Mouse (Mus musculus) kidney, postnatal 4 days (tissue): ENCODE results near the gene Zzz3.
A peak's percentile ranks its signal among the peaks of the same experiment; 100 is the strongest.

Experiments used
- DNase-seq, 2 experiments: peaks; one replicate each; pipeline ENCODE4 v3.0.0; 2021; ENCODE audit warnings: mixed read lengths in 2 of 2

Zzz3 gene

GRCm38 (mm10) chr3:152468032-152468431 lies 72.8 kb downstream of the Zzz3 start:
- no peak for DNase-seq

- no peak for DNase-seq
These were observed 73.3 kb downstream of the Zzz3 start for GRCm38 (mm10) chr3:152468569-152469041.

GRCm38 (mm10) chr3:152469423-152470200 lies 74.3 kb downstream of the Zzz3 start:
- DNase-seq: peak in 1 of 2 experiments; percentile 15

GRCm38 (mm10) chr3:152470347-152470746 lies 75.1 kb downstream of the Zzz3 start:
- no peak for DNase-seq

- peak in 1 of 2 experiments; percentile 1 for DNase-seq
These were observed 77.4 kb downstream of the Zzz3 start for GRCm38 (mm10) chr3:152472676-152473075.

DNA sequence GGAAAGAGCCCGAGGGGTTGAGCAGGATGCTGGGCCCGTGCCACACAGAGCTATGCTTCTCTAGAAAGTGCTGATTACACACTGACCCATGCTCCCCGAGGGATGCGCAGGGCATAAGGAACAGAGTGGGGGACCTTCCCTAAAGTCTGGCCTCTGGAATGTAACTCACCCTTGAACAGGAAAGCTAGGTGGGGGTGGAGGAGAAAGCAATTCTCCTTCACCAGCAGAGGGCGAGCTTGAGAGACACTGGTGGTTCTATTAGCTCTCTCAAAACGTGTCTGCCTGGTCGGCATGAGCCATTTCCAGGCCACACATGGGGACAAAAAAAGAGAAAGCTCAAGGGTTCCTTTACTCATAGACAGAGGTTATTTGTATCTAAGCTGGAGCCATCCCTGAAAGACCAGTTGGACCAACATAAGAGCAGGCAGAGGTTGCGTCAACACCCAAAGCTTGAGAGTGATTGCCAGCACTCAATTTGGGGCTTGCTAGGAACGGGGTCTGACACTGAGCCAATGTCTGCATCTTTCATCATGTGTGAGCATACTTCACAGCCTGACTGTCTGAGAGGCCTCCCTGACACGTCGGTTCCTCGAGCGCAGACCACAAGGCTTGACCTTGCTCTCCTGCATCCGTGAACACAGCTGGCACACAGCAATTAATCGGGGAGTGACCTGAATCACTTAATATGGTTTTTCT lies 79.5 kb downstream of the Zzz3 start:
- peak; percentile 73 to 77 for DNase-seq

DNA sequence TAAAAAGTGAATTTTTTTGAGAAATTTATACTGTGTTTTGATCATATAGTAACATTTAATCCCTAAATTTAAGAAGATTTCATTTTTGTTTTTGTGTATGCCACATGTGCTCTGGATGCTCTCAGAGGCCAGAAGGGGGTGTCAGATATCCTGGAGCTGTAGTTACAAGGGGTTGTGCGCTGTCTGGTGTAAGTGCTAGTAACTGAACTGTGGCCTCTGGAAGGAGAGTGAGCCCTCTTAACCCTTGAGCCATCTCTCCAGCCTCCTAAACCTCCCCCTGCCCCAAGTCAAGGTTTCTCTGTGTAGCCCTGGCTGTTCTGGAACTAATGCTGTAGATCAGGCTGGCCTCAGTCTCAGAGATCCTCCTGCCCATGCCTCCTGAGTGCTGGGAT lies 80.0 kb downstream of the Zzz3 start:
- DNase-seq: peak in 1 of 2 experiments; percentile 2

- no peak for DNase-seq
These were observed 80.6 kb downstream of the Zzz3 start for GRCm38 (mm10) chr3:152475894-152476293.

DNA sequence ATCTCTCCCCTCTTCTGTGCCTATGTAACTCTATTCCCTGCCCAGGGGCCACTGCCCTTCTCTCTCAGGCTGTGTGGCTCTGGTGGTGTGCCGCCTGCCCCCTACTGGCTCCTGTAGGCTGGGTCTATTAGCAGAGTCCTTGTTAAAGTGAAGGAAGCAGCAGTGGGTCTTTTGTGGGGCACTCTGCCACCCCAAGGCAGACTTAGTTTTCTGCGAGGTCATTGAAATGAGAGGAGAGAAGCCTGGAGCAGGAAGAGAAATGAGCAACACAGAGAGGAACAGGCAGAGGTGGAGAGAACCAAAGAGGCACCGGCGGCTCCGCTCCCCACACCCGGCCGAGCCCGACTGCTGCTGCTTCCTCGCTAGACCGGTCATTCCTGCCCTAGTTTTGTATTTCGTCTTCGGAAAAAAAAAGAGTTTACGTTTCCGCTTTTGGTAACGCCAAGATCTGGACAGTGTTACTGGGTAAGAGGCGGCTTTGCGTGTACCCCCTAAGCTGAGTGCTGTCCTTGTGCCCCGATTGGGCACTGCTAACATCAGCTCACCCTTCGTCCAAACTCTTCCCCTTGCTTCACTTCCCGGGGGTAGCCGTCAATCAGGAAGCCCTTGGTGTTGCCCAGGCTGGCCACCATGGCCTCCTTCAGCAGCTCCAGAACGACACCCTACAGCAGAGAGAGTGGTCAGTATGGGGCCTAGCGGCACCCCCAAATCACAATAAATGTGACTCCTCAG lies 82.7 kb downstream of the Zzz3 start:
- DNase-seq: peak; percentile 78 to 84

DNA sequence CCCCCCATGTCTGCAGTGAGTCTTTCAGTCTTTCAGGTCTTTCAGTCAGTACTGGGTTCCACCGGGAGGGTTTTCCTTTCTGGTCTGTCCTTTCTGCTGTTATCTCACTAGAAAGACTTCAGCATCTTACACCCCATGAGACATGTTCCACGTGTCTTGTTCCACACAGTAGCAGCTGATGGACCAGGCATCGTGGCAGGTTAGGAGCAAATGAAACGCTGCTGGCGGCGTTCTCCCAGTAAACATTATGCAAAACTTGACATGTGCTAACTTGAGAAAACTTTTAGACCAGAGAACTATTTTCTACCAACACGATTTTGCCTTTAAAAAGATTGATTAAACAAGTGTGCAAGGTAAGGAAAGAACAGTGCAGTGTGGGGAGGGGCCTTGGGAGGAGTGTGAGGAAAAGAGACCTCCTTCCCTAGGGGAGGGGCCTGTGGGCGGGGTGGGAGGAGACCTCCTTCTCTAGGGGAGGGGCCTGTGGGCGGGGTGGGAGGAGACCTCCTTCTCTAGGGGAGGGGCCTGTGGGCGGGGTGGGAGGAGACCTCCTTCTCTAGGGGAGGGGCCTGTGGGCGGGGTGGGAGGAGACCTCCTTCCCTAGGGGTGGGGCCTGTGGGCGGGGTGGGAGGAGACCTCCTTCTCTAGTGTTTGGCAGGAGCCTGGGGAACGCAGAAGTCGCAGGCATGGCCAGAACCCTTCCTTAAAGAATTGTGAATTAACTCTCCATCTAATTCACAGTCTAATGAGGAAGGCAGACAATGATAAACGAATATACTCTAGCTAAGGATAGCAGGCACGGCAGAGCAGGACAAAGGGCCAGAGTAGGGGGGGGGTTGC lies 83.5 kb downstream of the Zzz3 start:
- peak; percentile 66 to 81 for DNase-seq

DNA sequence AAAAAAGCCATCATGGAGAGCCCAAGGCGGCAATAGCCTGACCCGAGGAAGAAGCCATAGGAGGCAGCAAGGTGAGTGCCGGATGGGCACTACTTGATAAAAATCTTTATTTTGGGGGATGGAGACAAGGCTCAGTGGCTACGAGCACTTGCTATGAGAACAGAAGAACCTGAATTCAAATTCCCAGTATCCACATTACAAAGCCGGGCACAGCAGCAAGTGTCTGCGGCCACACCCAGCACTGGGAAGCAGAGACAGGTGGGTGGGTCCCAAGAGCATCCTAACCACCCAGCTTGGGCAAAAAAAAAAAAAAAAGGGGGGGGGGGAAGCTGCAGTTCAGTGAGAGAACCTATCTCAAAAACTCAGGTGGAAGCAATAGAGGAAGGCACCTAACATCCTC lies 85.1 kb downstream of the Zzz3 start:
- DNase-seq: no peak

GRCm38 (mm10) chr3:152482182-152482581 lies 86.9 kb downstream of the Zzz3 start:
- DNase-seq: no peak

DNA sequence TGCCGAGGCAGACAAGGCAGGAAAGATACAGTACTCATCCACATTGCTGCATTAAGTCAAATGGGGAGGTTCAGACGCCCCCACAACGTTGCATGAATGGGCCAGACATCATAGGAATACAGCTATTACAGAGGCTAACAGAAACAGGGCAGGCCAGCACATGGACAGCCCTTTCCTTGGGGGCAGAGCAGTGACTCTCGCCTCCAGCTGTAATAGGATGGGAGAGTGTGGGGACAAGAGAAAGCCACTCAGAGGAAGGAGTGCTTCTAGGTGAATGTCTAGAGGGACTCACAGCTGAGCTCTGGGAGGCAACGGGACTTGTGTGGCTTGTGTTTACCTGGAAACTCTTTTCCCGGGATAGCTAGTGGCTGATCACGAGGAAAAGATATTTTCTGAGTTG lies 88.5 kb downstream of the Zzz3 start:
- DNase-seq: peak in 1 of 2 experiments; percentile 13

DNA sequence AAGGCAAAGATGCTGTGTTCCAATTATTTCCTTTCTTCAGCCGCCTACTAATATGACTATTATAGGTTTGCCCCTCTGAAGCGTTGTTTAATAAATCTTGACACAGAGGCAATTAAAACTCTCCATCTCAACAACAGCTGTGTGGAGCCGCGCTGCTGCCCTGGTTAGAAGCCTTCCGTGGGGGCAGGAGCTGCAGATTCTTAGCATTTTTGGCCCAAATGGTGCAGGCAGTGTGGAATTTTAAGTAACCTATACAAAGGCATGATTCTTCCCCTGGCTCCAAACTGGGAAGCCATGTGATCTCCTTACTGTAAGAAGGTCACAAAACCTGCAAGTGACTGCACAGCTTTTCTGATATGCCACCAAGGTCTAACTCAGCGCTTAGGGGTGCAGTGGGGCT lies 88.9 kb downstream of the Zzz3 start:
- peak; percentile 49 to 58 for DNase-seq

DNA sequence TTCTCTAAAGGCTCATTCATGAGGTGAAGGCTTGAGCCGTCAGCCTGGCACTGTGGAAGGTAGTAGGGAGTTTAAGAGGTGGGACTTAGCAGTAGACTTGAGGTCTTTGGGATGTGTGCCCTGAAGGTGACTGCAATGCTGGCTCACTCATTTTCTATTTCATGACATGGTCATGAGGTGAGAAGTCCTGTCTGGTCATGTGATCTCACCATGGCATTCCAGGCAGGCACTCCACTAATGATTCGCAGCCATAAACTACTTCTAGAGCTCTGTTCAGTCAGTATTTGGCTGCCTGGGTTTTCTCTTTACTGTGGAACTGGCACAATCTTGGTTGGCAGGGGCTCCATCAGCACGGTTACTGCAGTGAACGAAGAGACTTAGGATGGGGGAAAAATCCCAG lies 93.7 kb downstream of the Zzz3 start:
- no peak for DNase-seq

GRCm38 (mm10) chr3:152490423-152490822 lies 95.2 kb downstream of the Zzz3 start:
- DNase-seq: no peak

DNA sequence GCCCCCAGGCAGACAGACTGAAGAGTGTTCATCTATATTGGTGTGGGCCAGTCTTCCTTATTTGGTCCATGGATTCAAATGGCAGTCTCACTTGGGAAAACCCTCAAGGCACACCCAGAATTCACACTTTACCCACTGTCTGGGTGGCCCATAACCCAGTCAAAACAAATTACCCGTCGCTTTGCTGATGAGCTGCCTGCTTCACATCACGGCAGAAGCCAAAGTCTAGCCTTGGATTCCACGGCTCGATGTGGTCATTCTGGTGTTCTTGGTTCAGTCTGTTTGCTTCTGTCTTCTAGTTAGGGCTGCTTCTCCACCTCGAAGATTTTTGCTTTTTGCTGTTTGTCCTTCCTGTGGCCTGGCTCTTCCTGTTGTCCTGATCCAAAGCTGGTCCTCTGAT lies 97.0 kb downstream of the Zzz3 start:
- DNase-seq: no peak

GRCm38 (mm10) chr3:152493813-152494212 lies 98.5 kb downstream of the Zzz3 start:
- no peak for DNase-seq

- no peak for DNase-seq
These were observed 99.5 kb downstream of the Zzz3 start for GRCm38 (mm10) chr3:152494667-152495360.

DNA sequence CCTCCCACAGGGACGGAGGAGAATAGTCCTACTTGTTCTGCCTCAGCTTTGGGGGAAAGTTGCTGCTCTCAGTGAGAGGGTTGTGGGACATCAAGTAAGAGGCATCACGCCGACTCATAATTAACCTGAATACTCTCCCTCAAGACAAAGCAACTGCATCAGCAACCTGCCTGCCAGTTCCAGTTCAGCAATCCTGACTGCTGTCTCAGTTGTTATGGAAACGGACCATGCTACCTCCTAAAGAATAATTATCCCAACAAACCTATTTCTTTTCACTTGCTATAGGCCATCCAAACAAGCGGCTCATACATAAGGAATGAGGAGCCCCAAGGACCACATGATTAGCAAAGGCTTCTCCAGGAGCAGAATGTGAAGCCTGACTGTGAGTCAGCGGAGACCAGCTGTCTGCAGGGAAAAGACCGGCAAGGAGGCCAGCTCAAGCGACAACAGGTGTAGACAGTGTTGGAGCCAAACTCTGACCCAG lies 100.2 kb downstream of the Zzz3 start:
- no peak for DNase-seq

- no peak for DNase-seq
These were observed 101.8 kb downstream of the Zzz3 start for GRCm38 (mm10) chr3:152497084-152497483.

GRCm38 (mm10) chr3:152497842-152498241 lies 102.6 kb downstream of the Zzz3 start:
- DNase-seq: no peak
